In the genomic region with DNA sequence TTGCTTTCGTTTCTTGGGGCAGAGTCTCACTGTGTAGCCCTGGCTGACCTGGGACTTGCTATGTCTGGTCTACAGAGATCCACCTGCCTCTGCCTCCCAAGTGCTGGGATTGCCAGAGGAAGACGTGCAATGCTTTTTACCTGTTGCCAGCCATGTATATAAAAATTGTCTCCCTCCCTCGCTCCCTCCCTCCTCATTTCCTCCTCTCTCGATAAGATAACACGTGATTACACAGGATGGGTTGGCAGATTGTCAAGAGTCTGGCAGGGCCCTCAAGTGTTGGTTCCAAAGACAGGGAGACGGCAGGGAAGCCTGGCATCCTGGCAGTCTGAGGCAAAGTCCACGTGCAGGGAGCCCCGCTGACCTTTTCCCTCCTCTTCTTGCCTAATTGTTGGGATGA, we compare ENCODE assay signal across 10 mouse cellular contexts. TPM values are rescaled to one million over a fixed set of nuclear protein-coding genes. Genes with fewer than 3 reads are reported as not detected.
DNase-seq lines count a peak whose midpoint lies in the region; ATAC-seq lines count a peak whose summit lies in the region.
"Had no signal": no experiment of that assay in that cellular context is flagged by ENCODE, and none has a peak within 500 bp of the region (broad histone marks: within the 10 kb centered on the region; RNA-seq: fewer than 3 reads in every experiment).

No protein-coding gene starts in this region.

- H3K36me3 ChIP-seq in kidney, embryonic 15.5 days = peaks cover 41% of the 10 kb centered on the region
- H3K36me3 ChIP-seq: embryonic facial prominence, embryonic 15.5 days had no signal

- H3K4me2 ChIP-seq in kidney, embryonic 15.5 days = no peak overlapping the region
- H3K4me2 ChIP-seq: embryonic facial prominence, embryonic 15.5 days; midbrain, embryonic 11.5 days had no signal

- WGBS in kidney, embryonic 15.5 days = 63% methylated on average over 8 of the region's 8 CpGs

- H3K27me3 ChIP-seq in kidney, embryonic 15.5 days = no peaks in the 10 kb centered on the region
- H3K27me3 ChIP-seq: embryonic facial prominence, embryonic 15.5 days had no signal

- ATAC-seq in kidney, embryonic 15.5 days (replicated peaks; ENCODE audit: low FRiP score) = no peak
- ATAC-seq in megakaryocyte progenitor cell, adult 5-6 weeks (replicated peaks; ENCODE audit: poor library complexity) = 0 out of 2 replicates have a peak, but pooled peaks have one; percentile 15

- DNase-seq in heart, adult 11 months = peak; percentile 94
- no peak for DNase-seq in heart, postnatal 25 days (ENCODE audit: low spot score)
- peak; percentile 32 for DNase-seq in ovary, adult 18-20 months (ENCODE audit: low spot score)
- no peak for DNase-seq in ovary, postnatal 14 days (ENCODE audit: low spot score)
- no peak for DNase-seq in urinary bladder, postnatal 4 days (ENCODE audit: low spot score in 2 of 2)
- DNase-seq in left cerebral cortex, postnatal 4 days = no peak

- no peak overlapping the region for H3K4me3 ChIP-seq in kidney, embryonic 15.5 days (replicated peaks)
- H3K4me3 ChIP-seq: embryonic facial prominence, embryonic 15.5 days had no signal

- H3K9me3 ChIP-seq in kidney, embryonic 15.5 days (replicated peaks) = no peaks in the 10 kb centered on the region
- H3K9me3 ChIP-seq: embryonic facial prominence, embryonic 15.5 days had no signal

- no peak overlapping the region for H3K9ac ChIP-seq in kidney, embryonic 15.5 days
- H3K9ac ChIP-seq: embryonic facial prominence, embryonic 15.5 days had no signal

- 0 out of 2 replicates have a peak overlapping the region, but pooled peaks have one; percentile 14 for H3K27ac ChIP-seq in kidney, embryonic 15.5 days

- H3K4me1 ChIP-seq in kidney, embryonic 15.5 days = peaks cover 70% of the 10 kb centered on the region

- intact Hi-C loops in heart, postnatal 25 days (cut with DNase I) = no loop called here
- intact Hi-C loops in left cerebral cortex, postnatal 4 days (cut with DNase I) = no loop called here

RNA-seq across cellular contexts. Expression of a gene that starts 32.2 kb away (rescaled TPM):
- total RNA-seq in heart, postnatal 25 days (2021) = 10 to 100 TPM in 1 of 2 experiments, 1 to 10 TPM in 1; 9.8 to 13.6 TPM
- polyA plus RNA-seq in kidney, embryonic 15.5 days (2015; fragmentation: Nextera tagmentation; extraction: Ambion mirVana) = 10.6 and 12.3 TPM in 2 replicates
- 0.34 and 0.72 TPM in 2 replicates for total RNA-seq in megakaryocyte progenitor cell, adult 5-6 weeks (2015)
- total RNA-seq in megakaryocyte progenitor cell, adult 5-6 weeks (2017) = 1.2 TPM in 2 replicates
- 1 to 10 TPM; 2.0 to 2.3 TPM for total RNA-seq in left cerebral cortex, postnatal 4 days (2021)

Comparison
In these comparisons a context has a peak if more than half of its experiments do, and no peak if none do; other contexts are left out.
1. DNase-seq: peak in heart, adult 11 months (single experiment) and ovary, adult 18-20 months (single experiment); none in heart, postnatal 25 days (single experiment), ovary, postnatal 14 days (single experiment), urinary bladder, postnatal 4 days (0 of 2) and left cerebral cortex, postnatal 4 days (single experiment).